Mouse (Mus musculus) liver, embryonic 15.5 days (tissue): Measurements from ENCODE around the gene P4ha3. TPM values are rescaled to one million over a fixed set of nuclear protein-coding genes. Genes with fewer than 3 reads are reported as not detected.

Experiments
- ATAC-seq: fragments of 200-750 bp; cut with Nextera tagmentation; 2 replicates; pipeline ENCODE4 v1.8.0; 2017; ENCODE audit warnings: moderate number of reproducible peaks, mild to moderate bottlenecking, moderate library complexity; ENCODE audit not compliant: insufficient read depth
- H3K27ac ChIP-seq: fragments of 300-500 bp; sonication (generic); replicated peaks from 2 replicates; pipeline ENCODE4 v1.5.1; 2015; ENCODE audit warnings: mild to moderate bottlenecking, inconsistent platforms
- H3K27me3 ChIP-seq: fragments of 300-500 bp; sonication (generic); 2 replicates; pipeline ENCODE4 v1.6.1; 2015; ENCODE audit warnings: mild to moderate bottlenecking, inconsistent platforms
- H3K36me3 ChIP-seq: fragments of 300-500 bp; sonication (generic); replicated peaks from 2 replicates; pipeline ENCODE4 v1.6.1; 2015; ENCODE audit warnings: moderate library complexity, mild to moderate bottlenecking, inconsistent platforms
- H3K4me1 ChIP-seq: fragments of 300-500 bp; sonication (generic); replicated peaks from 2 replicates; pipeline ENCODE4 v1.6.1; 2015; ENCODE audit warnings: inconsistent platforms
- H3K4me2 ChIP-seq: fragments of 300-500 bp; sonication (generic); 2 replicates; pipeline ENCODE4 v1.6.1; 2015; ENCODE audit warnings: moderate library complexity, mild to moderate bottlenecking, inconsistent platforms
- H3K4me3 ChIP-seq: fragments of 300-500 bp; sonication (generic); replicated peaks from 2 replicates; pipeline ENCODE4 v1.5.1; 2015; ENCODE audit warnings: mild to moderate bottlenecking, inconsistent platforms
- H3K9ac ChIP-seq: fragments of 300-500 bp; sonication (generic); 2 replicates; pipeline ENCODE4 v1.6.1; 2015; ENCODE audit warnings: moderate library complexity, mild to moderate bottlenecking, inconsistent platforms
- H3K9me3 ChIP-seq: fragments of 300-500 bp; sonication (generic); replicated peaks from 2 replicates; pipeline ENCODE4 v1.6.1; 2016; ENCODE audit warnings: inconsistent platforms
- WGBS: fragments of 180-500 bp; shearing (Covaris S2); methylation state at CpG from one replicate; pipeline ENCODE4 v1.1.7; 2015; ENCODE audit warnings: mixed read lengths; ENCODE audit not compliant: insufficient replicate concordance; 5-methylcytosine and 5-hydroxymethylcytosine counted together
- polyA plus RNA-seq: library from polyadenylated mRNA; unstranded; fragments of >200 nt; fragmentation: Nextera tagmentation; extraction: Ambion mirVana; gene quantifications from 2 replicates; pipeline ENCODE4 v1.2.1, GENCODE M21; 2015

P4ha3 gene
- polyA plus RNA-seq, 1 experiment from 2014 or later: 1.0 TPM

DNA sequence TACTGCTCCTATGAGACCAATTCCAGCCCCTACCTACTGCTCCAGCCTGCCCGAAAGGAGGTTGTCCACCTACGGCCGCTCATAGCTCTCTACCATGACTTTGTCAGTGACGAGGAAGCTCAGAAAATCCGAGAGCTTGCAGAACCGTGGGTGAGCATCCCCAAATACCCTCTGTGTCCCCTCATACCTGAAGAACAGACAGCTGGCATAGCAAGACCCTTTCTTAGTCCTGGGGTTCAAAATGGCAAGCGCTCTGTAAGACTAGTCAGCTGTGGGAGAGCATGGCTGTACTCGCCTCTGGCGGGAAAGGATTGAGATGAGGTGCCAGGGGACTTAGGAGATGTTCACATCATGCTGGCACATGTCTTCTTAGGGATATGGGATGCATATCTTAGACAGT, 20.6 kb downstream of the P4ha3 start:
- H3K36me3 ChIP-seq: no peaks in the 10 kb centered on the region
- WGBS: 70% methylated on average over 9 of the region's 9 CpGs
- H3K4me1 ChIP-seq: peaks cover 5% of the 10 kb centered on the region; the same call in 1 of the 2 replicates
- no peak for ATAC-seq
- no peak overlapping the region for H3K27ac ChIP-seq
- H3K4me2 ChIP-seq: no peak overlapping the region
- H3K27me3 ChIP-seq: no peaks in the 10 kb centered on the region
- no peak overlapping the region for H3K9ac ChIP-seq
- no peaks in the 10 kb centered on the region for H3K9me3 ChIP-seq
- no peak overlapping the region for H3K4me3 ChIP-seq

DNA sequence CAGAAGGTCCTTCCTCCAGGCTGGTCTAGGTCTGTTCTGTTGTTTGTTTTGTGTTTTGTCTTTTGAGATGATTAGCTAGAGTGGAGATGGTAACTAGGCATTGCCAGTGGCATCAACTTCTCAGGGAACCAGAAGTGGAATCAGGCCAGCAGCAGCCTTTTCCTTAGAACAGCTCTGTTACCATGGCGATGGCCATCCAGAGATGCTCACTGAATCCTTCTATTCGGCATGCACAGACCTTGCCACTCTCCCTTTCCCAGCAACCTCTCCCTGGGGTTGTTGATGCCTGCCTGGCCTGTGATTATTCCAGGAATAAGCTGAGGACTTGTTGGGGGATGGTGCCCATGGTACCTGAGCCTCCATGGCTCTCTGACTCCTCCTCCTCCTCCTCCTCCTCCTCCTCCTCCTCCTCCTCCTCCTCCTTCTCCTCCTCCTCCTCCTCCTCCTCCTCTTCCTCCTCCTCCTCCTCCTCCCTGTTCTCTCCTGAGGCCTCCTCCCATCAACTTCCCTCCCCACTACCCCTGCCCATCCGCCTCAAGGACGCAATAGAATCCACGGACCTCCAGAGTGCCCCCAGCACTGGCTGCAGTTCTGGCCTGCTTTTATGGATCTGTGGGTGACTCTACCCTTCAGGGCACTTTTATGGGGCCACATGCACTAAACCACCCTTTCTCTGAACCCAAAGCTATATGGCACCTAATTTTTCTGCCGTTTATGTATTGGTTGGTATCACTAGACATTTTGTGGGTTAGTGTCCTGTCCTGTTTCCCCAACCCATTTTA, 22.7 kb downstream of the P4ha3 start:
- peaks cover 5% of the 10 kb centered on the region; the same call in 1 of the 2 replicates for H3K4me1 ChIP-seq
- H3K27me3 ChIP-seq: no peaks in the 10 kb centered on the region
- no peak overlapping the region for H3K9ac ChIP-seq
- H3K27ac ChIP-seq: no peak overlapping the region
- no peak for ATAC-seq
- H3K36me3 ChIP-seq: no peaks in the 10 kb centered on the region
- no peak overlapping the region for H3K4me3 ChIP-seq
- 63% methylated on average over 6 of the region's 6 CpGs for WGBS
- H3K4me2 ChIP-seq: no peak overlapping the region
- no peaks in the 10 kb centered on the region for H3K9me3 ChIP-seq

DNA sequence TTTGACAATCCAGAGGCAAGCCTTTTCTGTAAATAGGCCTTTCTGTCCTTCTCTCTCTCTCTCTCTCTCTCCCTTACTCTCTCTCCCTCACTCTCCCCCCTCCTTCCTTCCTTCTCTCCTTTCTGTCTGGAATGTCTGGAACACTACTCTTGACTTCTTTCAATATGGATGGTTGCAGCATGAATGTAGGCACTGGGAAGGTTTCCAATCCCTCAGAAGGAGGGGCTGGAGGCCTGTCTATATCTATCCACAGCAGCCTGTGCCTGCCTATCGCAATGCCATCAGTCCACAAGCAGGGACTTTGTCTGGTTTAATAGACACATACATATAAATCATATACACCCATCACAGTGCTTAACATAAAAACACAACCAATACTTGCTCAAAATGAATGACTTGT, 23.9 kb downstream of the P4ha3 start:
- 30% methylated on average over 1 of the region's 1 CpGs for WGBS
- no peak for ATAC-seq
- H3K27ac ChIP-seq: no peak overlapping the region

DNA sequence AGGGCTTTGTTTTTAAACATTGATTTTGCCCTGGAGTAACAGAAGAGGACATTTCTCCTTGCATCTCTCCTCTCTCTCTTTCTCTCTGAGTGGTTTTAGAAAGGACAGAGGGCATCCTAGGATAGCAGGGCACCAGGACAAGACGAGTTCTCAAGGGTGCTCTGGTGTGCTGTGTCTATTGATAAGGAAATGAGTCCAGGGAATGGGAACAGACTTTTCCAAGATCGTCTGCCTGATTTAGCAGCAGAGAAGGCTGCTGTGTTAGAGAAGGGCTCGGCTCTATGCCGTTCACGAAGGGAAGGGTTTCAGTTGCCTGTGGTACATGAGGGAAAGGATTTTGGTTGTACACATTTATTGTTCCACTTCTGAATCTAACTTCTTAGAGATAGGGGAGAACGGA, 24.4 kb downstream of the P4ha3 start:
- H3K4me2 ChIP-seq: no peak overlapping the region
- WGBS: 49% methylated on average over 6 of the region's 6 CpGs
- H3K4me1 ChIP-seq: peaks cover 5% of the 10 kb centered on the region; the same call in 1 of the 2 replicates
- no peak overlapping the region for H3K9ac ChIP-seq
- H3K27ac ChIP-seq: no peak overlapping the region
- no peaks in the 10 kb centered on the region for H3K36me3 ChIP-seq
- no peaks in the 10 kb centered on the region for H3K27me3 ChIP-seq
- no peak overlapping the region for H3K4me3 ChIP-seq
- ATAC-seq: no peak
- H3K9me3 ChIP-seq: no peaks in the 10 kb centered on the region

More for the DNA sequence above, 23.9 kb downstream of the P4ha3 start:
- Histone ChIP-seq H3K9ac (no peak overlapping the region), H3K4me3 (no peak overlapping the region), H3K36me3 (no peaks in the 10 kb centered on the region), H3K27me3 (no peaks in the 10 kb centered on the region), H3K9me3 (no peaks in the 10 kb centered on the region), H3K4me2 (no peak overlapping the region), H3K4me1 (peaks cover 5% of the 10 kb centered on the region; the same call in 1 of the 2 replicates)

DNA sequence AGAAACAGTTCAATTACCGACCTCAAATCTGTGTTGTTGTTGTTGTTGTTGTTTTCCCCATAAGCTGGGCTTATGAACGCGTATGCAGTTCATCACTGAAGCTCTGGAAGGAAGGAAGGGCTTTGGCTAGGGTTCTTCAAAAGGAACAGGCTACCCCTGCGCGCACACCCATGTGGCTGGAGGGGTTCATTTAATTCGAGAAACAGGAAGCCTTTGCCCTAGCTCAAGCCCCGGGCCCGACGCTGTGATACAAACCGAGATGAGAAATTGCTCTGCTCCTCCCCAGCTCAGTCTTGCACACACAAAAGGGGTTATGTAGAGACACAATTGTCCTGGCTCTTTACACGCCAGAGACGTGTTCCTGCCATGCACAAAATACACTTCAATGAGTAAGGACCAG, 25.0 kb downstream of the P4ha3 start:
- Histone ChIP-seq H3K27me3 (no peaks in the 10 kb centered on the region), H3K4me1 (peaks cover 5% of the 10 kb centered on the region; the same call in 1 of the 2 replicates), H3K36me3 (no peaks in the 10 kb centered on the region), H3K4me3 (no peak overlapping the region), H3K9me3 (no peaks in the 10 kb centered on the region), H3K9ac (no peak overlapping the region), H3K4me2 (no peak overlapping the region), H3K27ac (no peak overlapping the region)
- WGBS: 55% methylated on average over 12 of the region's 12 CpGs
- no peak for ATAC-seq

DNA sequence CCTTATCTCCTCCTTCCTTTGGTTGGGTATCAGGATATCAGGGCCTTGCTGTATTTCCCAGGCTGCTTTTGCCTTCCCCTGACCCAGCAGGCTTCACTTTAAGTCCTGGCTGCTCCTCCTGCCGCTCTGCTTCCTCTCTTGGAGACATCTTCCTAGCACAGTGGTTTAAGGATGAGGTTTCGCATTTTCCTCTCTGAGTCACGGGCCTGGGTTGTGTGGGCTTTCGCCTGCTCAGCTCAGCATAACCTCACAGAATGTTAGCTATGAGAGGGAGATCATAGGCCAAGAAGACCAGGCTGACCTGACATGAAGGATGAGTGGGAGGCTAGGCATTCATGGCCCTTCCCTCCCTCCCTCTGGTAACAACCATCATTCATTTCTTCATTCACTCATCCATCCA, 27.4 kb downstream of the P4ha3 start:
- Histone ChIP-seq H3K4me2 (no peak overlapping the region), H3K4me3 (no peak overlapping the region), H3K9me3 (no peaks in the 10 kb centered on the region), H3K27me3 (no peaks in the 10 kb centered on the region), H3K36me3 (no peaks in the 10 kb centered on the region), H3K9ac (no peak overlapping the region), H3K27ac (no peak overlapping the region), H3K4me1 (peaks cover 25% of the 10 kb centered on the region)
- WGBS: 66% methylated on average over 4 of the region's 4 CpGs
- ATAC-seq: no peak

DNA sequence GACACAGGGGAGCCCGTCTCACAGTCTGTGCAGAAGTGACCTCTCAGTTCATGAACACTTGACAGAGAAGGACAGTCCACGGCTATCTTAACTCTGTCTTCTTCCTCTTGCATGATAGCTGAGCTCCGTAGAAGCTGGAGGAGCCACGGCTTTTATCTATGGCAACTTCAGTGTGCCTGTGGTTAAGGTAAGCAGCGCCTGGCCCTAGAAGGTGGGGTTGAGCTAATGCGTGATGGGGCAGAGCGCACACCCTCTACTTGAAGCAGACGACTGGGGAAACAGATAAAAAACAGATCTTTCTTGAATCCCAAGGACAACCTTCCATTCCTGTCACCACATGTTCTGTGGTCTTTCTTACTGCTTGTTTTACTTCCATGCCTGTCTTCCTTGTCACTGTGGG, 31.6 kb downstream of the P4ha3 start:
- 18% methylated on average over 8 of the region's 8 CpGs for WGBS
- Histone ChIP-seq H3K27ac (no peak overlapping the region), H3K9me3 (no peaks in the 10 kb centered on the region), H3K27me3 (no peaks in the 10 kb centered on the region), H3K4me3 (no peak overlapping the region), H3K9ac (no peak overlapping the region), H3K4me1 (peaks cover 25% of the 10 kb centered on the region), H3K4me2 (peak overlapping the region; percentile 27; the same call in 1 of the 2 replicates), H3K36me3 (no peaks in the 10 kb centered on the region)
- ATAC-seq: peak; percentile 80

DNA sequence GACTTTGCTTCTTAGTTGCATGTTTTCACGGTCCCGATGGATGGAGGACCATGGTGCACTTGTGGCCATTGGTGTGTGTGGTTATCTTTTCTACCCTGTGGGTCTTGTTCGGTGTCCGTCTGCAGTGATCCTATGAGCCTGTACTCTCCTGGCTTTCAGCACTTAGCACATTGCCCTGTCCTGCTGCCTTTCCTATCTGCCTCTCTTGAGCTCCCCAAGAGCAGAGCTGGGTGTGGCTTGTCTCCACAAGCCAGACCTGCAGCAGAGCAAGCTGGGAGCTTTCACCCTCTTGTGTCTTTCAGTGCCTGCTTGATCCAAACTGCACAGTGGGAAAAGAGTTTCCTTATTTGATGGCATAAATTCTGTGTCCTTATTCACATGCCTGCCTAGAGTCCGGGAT, 32.2 kb downstream of the P4ha3 start:
- no peaks in the 10 kb centered on the region for H3K36me3 ChIP-seq
- no peak overlapping the region; the same call in 1 of the 2 replicates for H3K27ac ChIP-seq
- H3K4me2 ChIP-seq: peak overlapping the region; percentile 27; the same call in 1 of the 2 replicates
- no peak overlapping the region for H3K4me3 ChIP-seq
- H3K27me3 ChIP-seq: no peaks in the 10 kb centered on the region
- WGBS: 74% methylated on average over 5 of the region's 5 CpGs
- H3K9ac ChIP-seq: no peak overlapping the region
- no peaks in the 10 kb centered on the region for H3K9me3 ChIP-seq
- ATAC-seq: peak; percentile 80
- peaks cover 25% of the 10 kb centered on the region for H3K4me1 ChIP-seq

DNA sequence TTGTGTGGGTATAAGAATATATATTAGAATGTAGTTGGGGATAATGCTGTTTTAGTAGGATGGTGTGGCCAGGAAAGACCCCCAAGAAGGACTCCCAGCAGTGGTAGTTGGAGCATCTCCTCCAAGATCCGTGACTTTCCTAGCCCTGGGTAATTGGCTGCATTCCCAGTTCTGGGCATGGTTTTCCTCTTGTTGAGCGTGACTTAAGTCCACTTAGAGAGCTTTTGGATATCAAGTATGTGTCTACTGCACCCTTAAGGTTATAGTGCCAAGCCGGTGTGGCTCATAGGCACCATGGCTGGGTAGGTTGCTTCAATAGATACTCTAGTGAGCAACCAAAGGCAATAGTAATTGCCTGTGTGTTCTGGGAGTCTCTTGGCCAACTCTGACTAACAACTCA, 38.4 kb downstream of the P4ha3 start:
- Histone ChIP-seq H3K9me3 (no peaks in the 10 kb centered on the region), H3K27ac (no peak overlapping the region), H3K27me3 (no peaks in the 10 kb centered on the region), H3K4me3 (no peak overlapping the region), H3K4me2 (no peak overlapping the region), H3K36me3 (peaks cover 8% of the 10 kb centered on the region; the same call in 1 of the 2 replicates), H3K9ac (no peak overlapping the region), H3K4me1 (no peaks in the 10 kb centered on the region)
- no peak for ATAC-seq
- WGBS: 77% methylated on average over 3 of the region's 3 CpGs

DNA sequence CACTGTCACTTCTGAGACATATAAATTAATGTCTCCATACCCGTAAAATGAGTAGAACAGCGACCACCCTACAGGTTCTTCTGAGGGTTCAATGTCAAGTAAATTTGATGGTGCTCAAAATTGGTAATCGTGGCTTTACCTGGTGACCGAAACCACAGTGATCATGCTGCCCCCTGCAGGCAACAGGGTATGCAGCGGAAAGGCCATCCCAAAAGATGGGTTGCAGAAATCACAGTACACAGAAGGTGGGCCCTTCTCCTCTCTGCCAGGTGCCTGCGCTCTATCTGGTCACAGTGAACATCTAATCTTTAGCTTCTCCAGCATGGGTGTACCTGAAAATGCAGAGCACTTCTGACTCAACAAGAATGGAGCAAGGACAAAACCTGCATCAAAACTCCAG, 40.2 kb downstream of the P4ha3 start:
- H3K4me2 ChIP-seq: no peak overlapping the region
- no peaks in the 10 kb centered on the region for H3K4me1 ChIP-seq
- ATAC-seq: no peak
- H3K27ac ChIP-seq: no peak overlapping the region
- H3K4me3 ChIP-seq: no peak overlapping the region
- H3K9ac ChIP-seq: no peak overlapping the region
- peaks cover 21% of the 10 kb centered on the region; the same call in 1 of the 2 replicates for H3K36me3 ChIP-seq
- no peaks in the 10 kb centered on the region for H3K27me3 ChIP-seq
- no peaks in the 10 kb centered on the region for H3K9me3 ChIP-seq
- WGBS: 63% methylated on average over 6 of the region's 6 CpGs

DNA sequence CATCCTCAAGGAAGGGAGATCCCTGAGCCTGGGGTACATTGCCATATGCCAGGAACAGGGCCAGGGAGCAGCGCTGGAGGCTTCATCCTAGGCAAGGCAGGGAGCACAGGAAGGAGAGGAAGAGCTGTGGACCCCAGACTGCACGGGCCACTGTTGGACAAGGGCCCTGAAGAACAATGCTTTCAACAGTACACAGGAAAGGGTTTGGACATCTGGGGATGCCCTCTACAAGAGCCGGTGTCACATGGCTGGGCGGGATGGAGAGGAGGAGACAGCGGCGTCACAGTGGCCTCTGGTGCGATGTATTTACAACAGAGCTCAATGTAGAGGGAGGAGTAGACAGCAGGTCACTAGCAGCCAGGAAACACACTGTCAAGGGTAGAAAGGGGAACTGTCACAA, 42.2 kb downstream of the P4ha3 start:
- H3K4me3 ChIP-seq: no peak overlapping the region
- WGBS: 74% methylated on average over 7 of the region's 7 CpGs

DNA sequence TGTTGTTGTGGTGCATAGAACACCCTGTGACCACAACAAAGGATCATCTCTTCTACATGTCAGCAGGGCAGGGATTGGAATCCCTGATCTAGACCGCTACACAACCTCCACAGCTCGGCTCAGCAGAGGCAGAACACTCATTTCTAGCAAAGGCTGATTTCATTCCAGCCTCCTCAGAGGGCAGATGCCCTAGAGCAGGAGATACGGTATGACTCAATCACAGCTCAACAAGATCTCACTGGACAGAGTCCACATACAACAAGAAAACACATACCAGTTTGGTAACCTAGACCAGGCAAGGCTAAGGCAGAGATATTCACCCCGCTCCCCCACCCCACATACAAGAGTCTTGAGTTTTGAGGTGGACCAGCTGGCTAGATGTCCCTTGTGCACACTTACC, 43.3 kb downstream of the P4ha3 start:
- no peak for ATAC-seq
- Histone ChIP-seq H3K27me3 (no peaks in the 10 kb centered on the region), H3K27ac (no peak overlapping the region), H3K4me1 (no peaks in the 10 kb centered on the region), H3K36me3 (peaks cover 42% of the 10 kb centered on the region), H3K4me2 (no peak overlapping the region), H3K4me3 (no peak overlapping the region), H3K9me3 (no peaks in the 10 kb centered on the region), H3K9ac (no peak overlapping the region)
- 76% methylated on average over 4 of the region's 4 CpGs for WGBS

More for the DNA sequence above, 42.2 kb downstream of the P4ha3 start:
- no peak for ATAC-seq
- peaks cover 33% of the 10 kb centered on the region for H3K36me3 ChIP-seq
- H3K4me2 ChIP-seq: no peak overlapping the region
- H3K27me3 ChIP-seq: no peaks in the 10 kb centered on the region
- no peaks in the 10 kb centered on the region for H3K4me1 ChIP-seq
- no peak overlapping the region for H3K9ac ChIP-seq
- H3K27ac ChIP-seq: no peak overlapping the region
- H3K9me3 ChIP-seq: no peaks in the 10 kb centered on the region
